Mouse (Mus musculus) granulocyte monocyte progenitor cell, adult 5-6 weeks (primary cell): ENCODE data around the gene Slc25a35. TPM values are rescaled to one million over a fixed set of nuclear protein-coding genes. Genes with fewer than 3 reads are reported as not detected.
"Not testable (repeated sequence)": the region's sequence is repeated elsewhere in the genome, so short reads cannot be mapped to it uniquely, and the experiment has no call there.

Experiments
- ATAC-seq: replicated peaks from 2 replicates; pipeline ENCODE4 v1.8.0; 2016; ENCODE audit warnings: mild to moderate bottlenecking, moderate TSS enrichment, inconsistent platforms; ENCODE audit not compliant: poor library complexity, severe bottlenecking
- total RNA-seq, 2 experiments: library from RNA; stranded (forward) in 1 of 2; stranded (reverse) in 1 of 2; fragments of 200-712, 200-1000 nt in 1 of 2; fragments of >200 nt in 1 of 2; fragmentation: Nextera tagmentation in 1 of 2; gene quantifications; 2 replicates each; pipeline ENCODE4 v1.2.3; 2014 to 2017

Slc25a35 gene
- total RNA-seq, 2 experiments from 2014 or later, result 1.1 to 5.6 TPM

DNA sequence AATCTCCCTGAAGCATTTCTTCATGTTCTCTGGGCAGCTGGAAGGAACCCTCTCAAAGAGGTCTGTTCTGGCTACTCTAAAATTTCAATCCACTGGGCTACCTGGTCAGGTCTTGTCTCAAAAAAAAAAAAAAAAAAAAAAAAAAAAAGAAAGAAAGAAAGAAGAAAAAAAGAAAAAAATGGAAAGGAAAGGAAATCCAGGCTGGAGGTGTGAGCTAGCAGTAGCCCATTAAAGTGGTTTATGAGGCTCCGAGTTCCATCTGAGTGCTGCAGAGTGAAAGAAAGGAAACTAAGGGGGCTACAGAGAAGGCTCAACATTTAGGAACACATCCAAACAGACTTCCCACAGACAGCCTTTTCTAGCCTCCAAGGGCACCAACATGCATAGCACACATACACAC lies 10.0 kb upstream of the Slc25a35 start:
- ATAC-seq, result no peak

DNA sequence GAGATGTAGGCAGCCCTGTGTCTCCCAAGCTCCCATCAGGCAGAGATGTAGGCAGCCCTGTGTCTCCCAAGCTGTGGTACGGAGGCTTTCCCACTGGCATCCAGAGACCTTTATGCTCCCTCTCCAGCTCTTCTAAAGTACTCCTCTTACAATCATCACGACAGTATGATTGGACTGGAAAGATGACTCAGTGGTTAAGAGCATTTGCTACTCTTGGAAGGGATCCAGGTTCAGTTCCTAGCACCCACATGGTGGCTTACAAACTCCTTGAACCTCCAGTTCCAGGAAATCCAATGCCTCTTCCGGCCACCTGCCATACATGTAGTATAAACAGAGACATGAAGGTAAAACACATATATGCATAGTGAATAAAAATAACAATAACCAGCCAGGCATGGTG lies 6.3 kb upstream of the Slc25a35 start:
- ATAC-seq, result no peak

DNA sequence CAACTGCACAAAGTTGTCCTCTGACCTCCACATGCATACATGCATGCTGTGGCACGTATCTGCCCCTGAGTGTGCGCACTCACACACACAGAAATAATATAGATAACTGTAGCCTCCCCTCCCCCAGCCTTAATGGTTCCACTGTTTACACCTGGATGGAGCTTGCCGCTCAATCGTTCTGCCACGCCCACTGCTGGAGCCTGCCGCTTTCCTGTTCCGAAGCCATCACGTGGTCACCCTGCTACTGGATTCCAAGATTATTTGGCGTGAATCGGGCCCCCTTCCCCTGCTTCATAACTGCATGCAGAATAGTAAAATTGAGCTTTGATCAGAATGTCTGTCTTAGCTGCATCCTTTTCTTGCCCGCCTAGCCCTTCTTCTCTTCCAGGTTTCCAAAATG lies 5.8 kb upstream of the Slc25a35 start:
- ATAC-seq, result not testable (repeated sequence)

DNA sequence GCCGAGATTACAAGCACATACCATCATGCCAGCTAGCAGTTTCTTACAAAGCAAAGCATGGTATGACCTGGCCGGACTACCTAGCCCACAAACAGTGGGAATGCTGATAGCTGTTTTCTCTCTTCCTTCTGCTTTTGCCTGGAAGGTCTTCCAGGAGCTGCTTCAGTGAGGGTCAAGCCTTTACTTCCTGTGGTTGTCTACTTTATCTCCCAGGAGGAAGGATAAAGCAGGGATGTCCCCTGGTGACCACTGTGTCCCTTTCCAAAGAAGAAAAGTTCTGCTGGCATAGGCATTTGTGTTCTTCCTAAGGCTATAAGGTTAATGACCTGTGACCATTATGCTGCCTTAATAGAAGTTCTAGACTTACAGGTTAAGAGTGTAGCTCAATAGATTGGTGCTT lies 4.5 kb upstream of the Slc25a35 start:
- ATAC-seq, result no peak

GRCm38 (mm10) chr11:68965050-68965449 lies 2.9 kb upstream of the Slc25a35 start:
- no peak for ATAC-seq

GRCm38 (mm10) chr11:68965845-68966244 lies 2.1 kb upstream of the Slc25a35 start:
- ATAC-seq, result peak; percentile 47

GRCm38 (mm10) chr11:68966554-68966953 lies 1.4 kb upstream of the Slc25a35 start:
- ATAC-seq, result no peak

DNA sequence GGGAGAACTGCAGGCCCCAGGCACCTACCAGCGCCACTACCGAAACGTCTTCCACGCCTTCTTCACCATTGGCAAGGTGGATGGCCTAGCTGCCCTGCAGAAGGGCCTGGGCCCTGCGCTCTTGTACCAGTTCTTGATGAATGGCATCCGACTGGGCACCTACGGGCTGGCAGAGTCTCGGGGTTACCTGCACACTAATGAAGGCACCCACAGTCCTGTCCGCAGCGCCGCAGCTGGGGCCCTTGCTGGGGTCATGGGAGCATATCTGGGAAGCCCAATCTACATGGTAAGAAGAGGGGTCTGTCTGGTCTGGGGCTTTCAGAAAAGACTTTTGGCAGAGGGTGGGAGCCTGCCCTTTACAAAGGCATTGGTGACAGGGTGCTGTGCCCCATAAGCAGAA lies 821 bp downstream of the Slc25a35 start:
- ATAC-seq, result no peak

DNA sequence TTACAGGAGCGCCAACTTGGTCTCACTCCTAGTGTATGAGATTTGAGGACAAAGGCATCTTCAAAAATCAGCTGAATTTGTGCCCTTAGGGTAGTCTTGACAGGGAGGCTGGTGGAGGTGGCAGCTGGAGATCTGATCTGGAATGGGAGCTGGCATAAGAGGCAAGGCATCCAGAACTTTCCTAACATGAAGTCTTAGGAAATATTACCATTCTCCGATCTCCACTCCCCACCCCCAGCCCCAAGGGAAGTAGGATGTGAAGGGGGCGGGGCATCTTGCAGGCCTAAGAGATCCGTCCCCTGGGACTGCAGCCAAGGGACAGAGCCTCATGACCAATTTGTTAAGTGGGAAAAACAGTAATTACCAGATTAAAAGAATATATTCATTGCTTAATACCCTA lies 2.3 kb downstream of the Slc25a35 start:
- ATAC-seq, result no peak

- ATAC-seq, result peak; percentile 89
These were observed 5.5 kb downstream of the Slc25a35 start for GRCm38 (mm10) chr11:68973250-68974058.

- no peak; the same call in 1 of the 2 replicates for ATAC-seq
These were observed 6.1 kb downstream of the Slc25a35 start for GRCm38 (mm10) chr11:68974059-68974450.

DNA sequence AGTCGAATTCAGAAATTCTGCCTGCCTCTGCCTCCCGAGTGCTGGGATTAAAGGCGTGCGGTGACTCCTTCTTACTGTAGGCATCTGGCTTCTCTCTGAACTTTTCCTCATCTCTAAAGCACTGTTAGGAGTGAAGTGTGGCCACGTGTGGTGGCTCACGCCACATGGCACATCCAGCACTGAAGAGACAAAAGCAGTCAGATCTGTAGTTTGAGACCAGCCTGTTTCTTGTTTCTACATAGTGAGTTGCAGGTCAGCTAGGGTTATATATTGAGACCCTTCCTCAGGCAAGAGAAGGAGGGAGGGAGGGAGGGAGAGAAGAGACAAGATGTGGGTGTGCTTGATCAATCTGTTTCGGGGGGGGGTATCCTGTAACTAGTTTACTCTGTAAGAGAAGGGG lies 7.2 kb downstream of the Slc25a35 start, which contains the start of gene Rangrf:
TSS of gene Rangrf (minus strand) at position 101 of the 400 bp plus-strand sequence.
- ATAC-seq, result no peak

DNA sequence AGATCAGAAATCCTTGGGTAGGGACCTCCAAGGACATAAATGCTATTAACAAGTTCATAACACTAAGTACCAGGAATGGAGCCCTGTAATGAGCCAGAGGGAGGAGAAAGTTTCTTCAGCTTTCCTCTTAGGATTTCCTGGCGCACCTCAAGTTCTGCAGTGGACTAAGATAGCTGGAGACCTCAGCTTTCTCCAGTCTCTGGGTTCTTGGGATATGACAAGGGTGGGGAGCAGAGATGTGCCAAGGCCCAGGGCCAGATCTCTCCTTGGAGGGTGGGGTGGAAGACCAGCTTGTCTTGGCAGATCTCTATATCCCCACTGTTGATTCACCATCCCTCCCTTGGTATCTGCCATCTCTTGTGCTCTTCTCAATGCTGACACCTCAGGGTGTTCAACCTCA lies 7.7 kb downstream of the Slc25a35 start:
- ATAC-seq, result no peak

DNA sequence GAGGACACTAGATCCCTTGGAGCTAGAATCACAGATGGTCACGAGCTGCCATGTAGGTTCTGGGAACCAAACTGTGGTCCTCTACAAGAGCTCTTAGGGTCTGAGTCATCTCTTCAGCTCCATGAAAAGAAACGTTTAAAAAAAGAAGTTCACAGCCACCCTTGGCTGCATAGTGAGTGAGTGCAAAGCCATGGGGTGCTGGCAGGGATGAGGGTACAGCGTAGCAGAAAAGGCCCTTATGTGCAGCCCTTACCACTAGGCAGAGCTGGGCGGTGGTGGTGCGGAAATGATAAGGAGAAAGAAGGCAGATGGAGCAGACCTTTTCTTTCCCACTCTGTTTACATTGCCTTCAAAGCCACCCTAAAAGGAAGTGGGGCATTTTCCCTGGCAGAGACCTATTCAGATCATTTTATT lies 11.4 kb downstream of the Slc25a35 start:
- 0 out of 2 replicates have a peak, but pooled peaks have one; percentile 14 for ATAC-seq

- ATAC-seq, result no peak
These were observed 13.0 kb downstream of the Slc25a35 start for GRCm38 (mm10) chr11:68980919-68981318.

DNA sequence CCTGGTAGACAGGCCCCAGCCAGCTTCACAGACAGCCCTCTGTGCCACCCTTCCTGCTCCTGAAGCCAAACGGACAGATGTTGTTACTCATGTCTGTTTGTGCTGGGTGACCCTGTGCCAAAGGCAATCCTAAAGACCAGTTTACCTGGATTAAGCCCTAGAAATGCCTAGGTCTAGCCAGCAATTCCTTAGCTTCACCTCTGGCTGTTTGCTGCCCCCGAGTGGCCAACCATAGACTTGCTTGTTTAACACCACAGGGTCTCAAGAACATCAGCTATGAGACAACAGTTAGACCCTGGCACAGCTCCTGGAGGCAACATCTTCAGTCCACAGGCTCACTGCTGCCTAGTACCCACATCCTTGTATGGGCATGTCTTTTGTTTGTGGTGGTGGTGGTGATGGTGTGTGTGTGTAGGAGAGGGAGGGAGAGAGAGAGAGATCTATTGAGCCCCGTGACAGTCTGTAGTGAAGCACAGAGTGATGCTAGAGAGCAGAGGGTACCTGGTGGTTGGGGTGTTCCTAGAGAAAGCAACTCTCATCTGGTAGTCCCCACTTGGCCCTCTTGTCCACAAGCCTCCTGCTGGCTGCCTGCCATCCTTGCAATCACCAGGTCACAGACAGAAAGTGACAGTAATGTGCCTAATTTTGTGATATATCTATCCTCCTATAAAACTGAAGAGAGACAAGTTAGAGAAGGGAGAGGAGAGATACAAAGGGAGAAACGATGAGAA lies 14.9 kb downstream of the Slc25a35 start:
- ATAC-seq, result peak; percentile 70

GRCm38 (mm10) chr11:68987365-68987882 lies 19.5 kb downstream of the Slc25a35 start:
- ATAC-seq, result no peak

- ATAC-seq, result no peak
These were observed 20.4 kb downstream of the Slc25a35 start for GRCm38 (mm10) chr11:68988341-68988740.

DNA sequence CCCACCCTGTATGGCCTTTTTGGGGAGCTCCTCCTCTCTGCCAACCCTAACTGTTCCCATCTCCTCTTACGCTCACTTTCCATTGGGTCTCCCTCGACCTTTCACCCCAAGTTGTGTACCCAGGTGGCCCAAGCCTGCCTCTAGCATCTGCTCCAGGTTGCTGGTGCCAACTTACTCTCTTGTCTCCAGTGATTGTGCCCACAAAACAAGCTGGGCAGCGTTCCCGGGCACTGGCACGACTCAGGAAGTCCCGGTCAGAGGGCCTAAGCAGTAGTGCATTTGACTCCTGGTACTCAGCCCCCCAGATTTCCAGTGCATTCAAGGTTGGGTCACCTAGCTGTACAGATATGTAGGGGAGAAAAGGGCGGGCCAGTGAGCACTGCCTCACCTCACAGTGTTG lies 25.2 kb downstream of the Slc25a35 start:
- ATAC-seq, result no peak

GRCm38 (mm10) chr11:68994377-68994776 lies 26.4 kb downstream of the Slc25a35 start:
- peak; percentile 48; the same call in 1 of the 2 replicates for ATAC-seq

GRCm38 (mm10) chr11:68997080-68997479 lies 29.1 kb downstream of the Slc25a35 start:
- no peak for ATAC-seq
